Mouse (Mus musculus) neural tube, embryonic 15.5 days (tissue): ENCODE data around the gene Fsd2. TPM values are rescaled to one million over a fixed set of nuclear protein-coding genes. Genes with fewer than 3 reads are reported as not detected.

Source experiments
- ATAC-seq: fragments of 200-750 bp; cut with Nextera tagmentation; 2 replicates; pipeline ENCODE4 v1.8.0; 2017; ENCODE audit warnings: mild to moderate bottlenecking, moderate TSS enrichment, moderate library complexity; ENCODE audit not compliant: low FRiP score
- H3K27ac ChIP-seq: fragments of 300-500 bp; sonication (generic); replicated peaks from 2 replicates; pipeline ENCODE4 v1.5.1; 2015; ENCODE audit warnings: mild to moderate bottlenecking, inconsistent platforms
- H3K27me3 ChIP-seq: fragments of 300-500 bp; sonication (generic); replicated peaks from 2 replicates; pipeline ENCODE4 v1.6.1; 2015; ENCODE audit warnings: inconsistent platforms
- H3K36me3 ChIP-seq: fragments of 300-500 bp; sonication (generic); 2 replicates; pipeline ENCODE4 v1.6.1; 2015; ENCODE audit warnings: inconsistent platforms
- H3K4me1 ChIP-seq: fragments of 300-500 bp; sonication (generic); 2 replicates; pipeline ENCODE4 v1.6.1; 2015; ENCODE audit warnings: inconsistent platforms
- H3K4me2 ChIP-seq: fragments of 300-500 bp; sonication (generic); 2 replicates; pipeline ENCODE4 v1.6.1; 2015; ENCODE audit warnings: inconsistent platforms, mild to moderate bottlenecking, moderate library complexity
- H3K4me3 ChIP-seq: fragments of 300-500 bp; sonication (generic); replicated peaks from 2 replicates; pipeline ENCODE4 v1.5.1; 2015; ENCODE audit warnings: mild to moderate bottlenecking, inconsistent platforms
- H3K9ac ChIP-seq: fragments of 300-500 bp; sonication (generic); replicated peaks from 2 replicates; pipeline ENCODE4 v1.6.1; 2015; ENCODE audit warnings: mild to moderate bottlenecking, inconsistent platforms
- H3K9me3 ChIP-seq: fragments of 300-500 bp; sonication (generic); replicated peaks from 2 replicates; pipeline ENCODE4 v1.6.1; 2016; ENCODE audit warnings: inconsistent platforms
- WGBS: fragments of 180-500 bp; shearing (Covaris S2); methylation state at CpG from one replicate; pipeline ENCODE4 v1.1.7; 2015; ENCODE audit warnings: mixed read lengths; 5-methylcytosine and 5-hydroxymethylcytosine counted together
- polyA plus RNA-seq: library from polyadenylated mRNA; unstranded; fragments of >200 nt; fragmentation: Nextera tagmentation; extraction: Ambion mirVana; gene quantifications from 2 replicates; pipeline ENCODE4 v1.2.1, GENCODE M21; 2015

The Fsd2 gene
- polyA plus RNA-seq, 1 experiment from 2014 or later, result 0.28 TPM

- Histone ChIP-seq H3K4me3 (peak overlapping the region; percentile 62), H3K36me3 (peaks cover 10% of the 10 kb centered on the region; the same call in 1 of the 2 replicates), H3K9ac (peak overlapping the region; percentile 94), H3K4me1 (peaks cover 25% of the 10 kb centered on the region), H3K4me2 (peak overlapping the region; percentile 73), H3K27ac (peak overlapping the region; percentile 94), H3K9me3 (no peaks in the 10 kb centered on the region), H3K27me3 (no peaks in the 10 kb centered on the region)
- no peak for ATAC-seq
- 16% methylated on average over 15 of the region's 15 CpGs for WGBS
Measured at GRCm38 (mm10) chr7:81571941-81572441, 5.2 kb upstream of the Fsd2 start.

- Histone ChIP-seq H3K27me3 (no peaks in the 10 kb centered on the region), H3K9ac (peak within 1 kb of the TSS; percentile 94), H3K36me3 (peaks cover 10% of the 10 kb centered on the region; the same call in 1 of the 2 replicates), H3K27ac (peak within 1 kb of the TSS; percentile 94), H3K9me3 (no peaks in the 10 kb centered on the region), H3K4me1 (peaks cover 25% of the 10 kb centered on the region), H3K4me2 (peak within 1 kb of the TSS; percentile 73), H3K4me3 (peak within 1 kb of the TSS; percentile 62)
- WGBS, result under 1% methylated on average over 78 of the region's 96 CpGs
- peak; percentile 100 for ATAC-seq
Measured at GRCm38 (mm10) chr7:81571108-81571940, 4.6 kb upstream of the Fsd2 start, which contains the start of gene Whamm. TSS of gene Whamm (plus strand) at chr7:81571266.

- Histone ChIP-seq H3K9me3 (no peaks in the 10 kb centered on the region), H3K4me2 (peak overlapping the region; percentile 73), H3K9ac (no peak overlapping the region), H3K27ac (peak overlapping the region; percentile 94; the same call in 1 of the 2 replicates), H3K36me3 (peaks cover 8% of the 10 kb centered on the region; the same call in 1 of the 2 replicates), H3K4me3 (peak overlapping the region; percentile 62), H3K27me3 (no peaks in the 10 kb centered on the region), H3K4me1 (peaks cover 25% of the 10 kb centered on the region)
- WGBS, result 4% methylated on average over 5 of the region's 5 CpGs
- ATAC-seq, result peak; percentile 22
Measured at GRCm38 (mm10) chr7:81570752-81571107, 4.0 kb upstream of the Fsd2 start.

- H3K4me1 ChIP-seq, result peaks cover 25% of the 10 kb centered on the region
- no peak overlapping the region for H3K4me2 ChIP-seq
- no peaks in the 10 kb centered on the region for H3K27me3 ChIP-seq
- no peak overlapping the region for H3K9ac ChIP-seq
- peaks cover 4% of the 10 kb centered on the region; the same call in 1 of the 2 replicates for H3K36me3 ChIP-seq
- WGBS, result 91% methylated on average over 3 of the region's 3 CpGs
- no peak overlapping the region for H3K4me3 ChIP-seq
- H3K27ac ChIP-seq, result no peak overlapping the region
- ATAC-seq, result no peak
- H3K9me3 ChIP-seq, result no peaks in the 10 kb centered on the region
Measured at GRCm38 (mm10) chr7:81570271-81570670, 3.5 kb upstream of the Fsd2 start.

- H3K27ac ChIP-seq, result no peak overlapping the region
- H3K4me2 ChIP-seq, result no peak overlapping the region
- ATAC-seq, result no peak
- WGBS, result 100% methylated on average over 1 of the region's 1 CpGs
- H3K4me1 ChIP-seq, result peaks cover 25% of the 10 kb centered on the region
- no peak overlapping the region for H3K4me3 ChIP-seq
- H3K9me3 ChIP-seq, result no peaks in the 10 kb centered on the region
- no peaks in the 10 kb centered on the region for H3K27me3 ChIP-seq
- peaks cover under 1% of the 10 kb centered on the region; the same call in 1 of the 2 replicates for H3K36me3 ChIP-seq
- no peak overlapping the region for H3K9ac ChIP-seq
Measured at GRCm38 (mm10) chr7:81569851-81570250, 3.1 kb upstream of the Fsd2 start.

- no peak overlapping the region for H3K9ac ChIP-seq
- no peaks in the 10 kb centered on the region for H3K36me3 ChIP-seq
- no peak overlapping the region for H3K27ac ChIP-seq
- peaks cover 9% of the 10 kb centered on the region for H3K4me1 ChIP-seq
- no peak overlapping the region for H3K4me3 ChIP-seq
- no peak overlapping the region for H3K4me2 ChIP-seq
- H3K27me3 ChIP-seq, result no peaks in the 10 kb centered on the region
- H3K9me3 ChIP-seq, result no peaks in the 10 kb centered on the region
- no peak for ATAC-seq
- 94% methylated on average over 5 of the region's 5 CpGs for WGBS
Measured at GRCm38 (mm10) chr7:81567396-81567795, 652 bp upstream of the Fsd2 start.

- H3K4me2 ChIP-seq, result no peak overlapping the region
- H3K36me3 ChIP-seq, result no peaks in the 10 kb centered on the region
- H3K4me1 ChIP-seq, result peaks cover 4% of the 10 kb centered on the region
- H3K4me3 ChIP-seq, result no peak overlapping the region
- H3K27ac ChIP-seq, result no peak overlapping the region
- no peak for ATAC-seq
- WGBS, result 85% methylated on average over 4 of the region's 4 CpGs
- H3K9me3 ChIP-seq, result no peaks in the 10 kb centered on the region
- H3K9ac ChIP-seq, result no peak overlapping the region
- no peaks in the 10 kb centered on the region for H3K27me3 ChIP-seq
Measured at GRCm38 (mm10) chr7:81566332-81566731, 412 bp downstream of the Fsd2 start.

GRCm38 (mm10) chr7:81565381-81566055, 1.2 kb downstream of the Fsd2 start:
- Histone ChIP-seq H3K4me2 (no peak overlapping the region), H3K27me3 (no peaks in the 10 kb centered on the region), H3K9ac (no peak overlapping the region), H3K9me3 (no peaks in the 10 kb centered on the region), H3K36me3 (no peaks in the 10 kb centered on the region), H3K4me3 (no peak overlapping the region), H3K4me1 (peaks cover under 1% of the 10 kb centered on the region; the same call in 1 of the 2 replicates), H3K27ac (no peak overlapping the region)
- WGBS, result 55% methylated on average over 7 of the region's 7 CpGs
- no peak for ATAC-seq

- H3K4me3 ChIP-seq, result no peak overlapping the region
- H3K36me3 ChIP-seq, result no peaks in the 10 kb centered on the region
- no peak overlapping the region for H3K9ac ChIP-seq
- 78% methylated on average over 7 of the region's 7 CpGs for WGBS
- H3K9me3 ChIP-seq, result no peaks in the 10 kb centered on the region
- H3K27me3 ChIP-seq, result no peaks in the 10 kb centered on the region
- H3K4me2 ChIP-seq, result no peak overlapping the region
- no peak overlapping the region for H3K27ac ChIP-seq
- no peaks in the 10 kb centered on the region for H3K4me1 ChIP-seq
- no peak for ATAC-seq
Measured at GRCm38 (mm10) chr7:81564766-81565165, 2.0 kb downstream of the Fsd2 start.

- Histone ChIP-seq H3K9me3 (no peaks in the 10 kb centered on the region), H3K9ac (no peak overlapping the region), H3K4me2 (no peak overlapping the region), H3K4me1 (no peaks in the 10 kb centered on the region), H3K36me3 (no peaks in the 10 kb centered on the region), H3K27ac (no peak overlapping the region), H3K4me3 (no peak overlapping the region), H3K27me3 (no peaks in the 10 kb centered on the region)
- no peak for ATAC-seq
- WGBS, result 87% methylated on average over 4 of the region's 4 CpGs
Measured at GRCm38 (mm10) chr7:81563506-81564015, 3.2 kb downstream of the Fsd2 start.

GRCm38 (mm10) chr7:81561211-81561610, 5.5 kb downstream of the Fsd2 start:
- no peaks in the 10 kb centered on the region for H3K36me3 ChIP-seq
- H3K4me3 ChIP-seq, result no peak overlapping the region
- WGBS, result 78% methylated on average over 5 of the region's 5 CpGs
- no peak overlapping the region for H3K9ac ChIP-seq
- ATAC-seq, result no peak
- no peaks in the 10 kb centered on the region for H3K4me1 ChIP-seq
- H3K4me2 ChIP-seq, result no peak overlapping the region
- H3K27ac ChIP-seq, result no peak overlapping the region
- no peaks in the 10 kb centered on the region for H3K9me3 ChIP-seq
- no peaks in the 10 kb centered on the region for H3K27me3 ChIP-seq
